Mouse (Mus musculus): ENCODE measurements around the gene Ppcdc. TPM values are rescaled to one million over a fixed set of nuclear protein-coding genes. Genes with fewer than 3 reads are reported as not detected.

Ppcdc gene
- polyA plus RNA-seq, 2 experiments, result 7.4 to 10.0 TPM

- Histone ChIP-seq H3K36me3 (replicated peaks; ENCODE audit: control insufficient read depth, insufficient read depth, low read depth) (no peaks in the 10 kb centered on the region), H3K27me3 (ENCODE audit: control insufficient read depth, insufficient read depth, low read length) (no peaks in the 10 kb centered on the region), H3K4me1 (replicated peaks; ENCODE audit: control insufficient read depth in 2 of 2, insufficient read depth in 2 of 2, low read length in 1 of 2) (no peaks in the 10 kb centered on the region), H3K4me3 (ENCODE audit: insufficient read depth in 1 of 2, low read depth in 2 of 2, low read length in 2 of 2) (no peak overlapping the region), H3K4me2 (ENCODE audit: low read depth) (no peak overlapping the region), H3K9ac (replicated peaks) (no peak overlapping the region), H3K9me3 (ENCODE audit: control insufficient read depth, low read length) (no peaks in the 10 kb centered on the region), H3K27ac (no peak overlapping the region)
- WGBS (ENCODE audit: insufficient replicate concordance), result 48% methylated on average over 8 of the region's 8 CpGs
- ATAC-seq (ENCODE audit: insufficient read depth), result no peak
- TF ChIP-seq EP300 (IDR thresholded peaks at IDR 0.05; ENCODE audit: low read depth) (no peak), CTCF (IDR thresholded peaks at IDR 0.05; ENCODE audit: low read depth) (no peak)
- no peak for DNase-seq (ENCODE audit: low read depth in 3 of 3, low spot score in 3 of 3)
These were observed 12.9 kb upstream of the Ppcdc start for GRCm38 (mm10) chr9:57452624-57453462.

GRCm38 (mm10) chr9:57449715-57450114 lies 9.8 kb upstream of the Ppcdc start:
- H3K9me3 ChIP-seq (ENCODE audit: control insufficient read depth, low read length), result no peaks in the 10 kb centered on the region
- no peak overlapping the region for H3K9ac ChIP-seq (replicated peaks)
- no peaks in the 10 kb centered on the region for H3K36me3 ChIP-seq (replicated peaks; ENCODE audit: control insufficient read depth, insufficient read depth, low read depth)
- no peak overlapping the region for H3K4me2 ChIP-seq (ENCODE audit: low read depth)
- no peak overlapping the region for H3K27ac ChIP-seq
- DNase-seq (ENCODE audit: low read depth in 3 of 3, low spot score in 3 of 3) (no peak), ATAC-seq (ENCODE audit: insufficient read depth) (no peak)
- no peak overlapping the region for H3K4me3 ChIP-seq (ENCODE audit: insufficient read depth in 1 of 2, low read depth in 2 of 2, low read length in 2 of 2)
- no peak for TF ChIP-seq EP300 (IDR thresholded peaks at IDR 0.05; ENCODE audit: low read depth)
- peak; percentile 54 for TF ChIP-seq CTCF (IDR thresholded peaks at IDR 0.05; ENCODE audit: low read depth)
- WGBS (ENCODE audit: insufficient replicate concordance), result 31% methylated on average over 1 of the region's 1 CpGs
- H3K27me3 ChIP-seq (ENCODE audit: control insufficient read depth, insufficient read depth, low read length), result no peaks in the 10 kb centered on the region
- no peaks in the 10 kb centered on the region for H3K4me1 ChIP-seq (replicated peaks; ENCODE audit: control insufficient read depth in 2 of 2, insufficient read depth in 2 of 2, low read length in 1 of 2)

- WGBS (ENCODE audit: insufficient replicate concordance), result 81% methylated on average over 1 of the region's 1 CpGs
- Histone ChIP-seq H3K4me3 (ENCODE audit: insufficient read depth in 1 of 2, low read depth in 2 of 2, low read length in 2 of 2) (no peak overlapping the region), H3K9ac (replicated peaks) (no peak overlapping the region), H3K4me1 (replicated peaks; ENCODE audit: control insufficient read depth in 2 of 2, insufficient read depth in 2 of 2, low read length in 1 of 2) (peaks cover 6 to 24% of the 10 kb centered on the region in 2 experiments), H3K27ac (no peak overlapping the region), H3K4me2 (ENCODE audit: low read depth) (peak overlapping the region; percentile 83), H3K36me3 (replicated peaks; ENCODE audit: control insufficient read depth, insufficient read depth, low read depth) (no peaks in the 10 kb centered on the region), H3K27me3 (ENCODE audit: control insufficient read depth, insufficient read depth, low read length) (no peaks in the 10 kb centered on the region), H3K9me3 (ENCODE audit: control insufficient read depth, low read length) (no peaks in the 10 kb centered on the region)
- no peak for DNase-seq (ENCODE audit: low read depth in 3 of 3, low spot score in 3 of 3)
- TF ChIP-seq EP300 (IDR thresholded peaks at IDR 0.05; ENCODE audit: low read depth) (no peak), CTCF (IDR thresholded peaks at IDR 0.05; ENCODE audit: low read depth) (no peak)
- no peak for ATAC-seq (ENCODE audit: insufficient read depth)
These were observed 696 bp upstream of the Ppcdc start for GRCm38 (mm10) chr9:57440620-57441019.

DNA sequence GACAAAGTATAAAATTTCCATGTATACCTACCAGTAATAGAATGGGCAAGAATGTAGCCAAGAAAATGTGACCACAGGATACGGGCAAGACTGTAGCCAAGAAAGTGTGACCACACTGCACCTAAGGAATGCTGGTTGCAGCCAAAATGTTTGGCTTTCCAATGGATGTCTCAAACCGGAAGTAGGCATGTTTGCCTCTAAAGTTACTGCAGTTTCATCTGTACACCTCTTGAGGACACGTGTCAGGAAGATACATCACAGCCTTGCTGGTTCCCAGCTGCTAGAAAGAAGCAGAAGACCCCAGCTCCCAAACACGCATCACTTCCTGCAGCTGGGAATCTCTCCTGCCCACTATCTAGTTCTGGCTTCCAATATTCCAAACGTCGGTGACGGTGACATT lies 841 bp downstream of the Ppcdc start:
- Histone ChIP-seq H3K9ac (replicated peaks) (peak overlapping the region; percentile 80), H3K36me3 (replicated peaks; ENCODE audit: control insufficient read depth, insufficient read depth, low read depth) (no peaks in the 10 kb centered on the region), H3K4me1 (replicated peaks; ENCODE audit: control insufficient read depth in 2 of 2, insufficient read depth in 2 of 2, low read length in 1 of 2) (peaks cover 6 to 24% of the 10 kb centered on the region in 2 experiments), H3K4me3 (ENCODE audit: insufficient read depth in 1 of 2, low read depth in 2 of 2, low read length in 2 of 2) (peak overlapping the region; percentile 69 to 85), H3K27ac (peak overlapping the region; percentile 75; the same call in 1 of the 2 replicates), H3K27me3 (ENCODE audit: control insufficient read depth, insufficient read depth, low read length) (no peaks in the 10 kb centered on the region), H3K4me2 (ENCODE audit: low read depth) (peak overlapping the region; percentile 83), H3K9me3 (ENCODE audit: control insufficient read depth, low read length) (no peaks in the 10 kb centered on the region)
- 32% methylated on average over 7 of the region's 7 CpGs for WGBS (ENCODE audit: insufficient replicate concordance)
- ATAC-seq (ENCODE audit: insufficient read depth), result no peak
- TF ChIP-seq EP300 (IDR thresholded peaks at IDR 0.05; ENCODE audit: low read depth) (no peak), CTCF (IDR thresholded peaks at IDR 0.05; ENCODE audit: low read depth) (no peak)
- DNase-seq (ENCODE audit: low read depth in 3 of 3, low spot score in 3 of 3), result no peak

GRCm38 (mm10) chr9:57437896-57438614 lies 1.9 kb downstream of the Ppcdc start:
- H3K36me3 ChIP-seq (replicated peaks; ENCODE audit: control insufficient read depth, insufficient read depth, low read depth), result no peaks in the 10 kb centered on the region
- H3K4me1 ChIP-seq (replicated peaks; ENCODE audit: control insufficient read depth in 2 of 2, insufficient read depth in 2 of 2, low read length in 1 of 2), result peaks cover 6 to 27% of the 10 kb centered on the region in 2 experiments
- H3K27ac ChIP-seq, result no peak overlapping the region
- WGBS (ENCODE audit: insufficient replicate concordance), result 46% methylated on average over 10 of the region's 10 CpGs
- DNase-seq (ENCODE audit: low read depth in 3 of 3, low spot score in 3 of 3) (no peak), ATAC-seq (ENCODE audit: insufficient read depth) (no peak)
- H3K9me3 ChIP-seq (ENCODE audit: control insufficient read depth, low read length), result no peaks in the 10 kb centered on the region
- no peak overlapping the region for H3K9ac ChIP-seq (replicated peaks)
- H3K4me2 ChIP-seq (ENCODE audit: low read depth), result no peak overlapping the region
- no peaks in the 10 kb centered on the region for H3K27me3 ChIP-seq (ENCODE audit: control insufficient read depth, insufficient read depth, low read length)
- TF ChIP-seq EP300 (IDR thresholded peaks at IDR 0.05; ENCODE audit: low read depth), result no peak
- TF ChIP-seq CTCF (IDR thresholded peaks at IDR 0.05; ENCODE audit: low read depth), result no peak
- H3K4me3 ChIP-seq (ENCODE audit: insufficient read depth in 1 of 2, low read depth in 2 of 2, low read length in 2 of 2), result no peak overlapping the region
